Mouse (Mus musculus) cerebellum, adult 9-10 months (tissue): ENCODE results near the gene Rnf207.

Experiments used
- DNase-seq: peaks from one replicate; pipeline ENCODE4 v3.0.0; 2022

Rnf207 gene

GRCm38 (mm10) chr4:152318517-152319234 lies at the start of gene Rnf207:
Rnf207 (minus strand) TSS chr4:152318993.
- DNase-seq: no peak

GRCm38 (mm10) chr4:152365228-152365627 lies 46.4 kb upstream of the Rnf207 start:
- no peak for DNase-seq

- DNase-seq: no peak
Measured at GRCm38 (mm10) chr4:152362180-152362579, 43.4 kb upstream of the Rnf207 start.

- DNase-seq: no peak
Measured at GRCm38 (mm10) chr4:152360855-152361254, 42.1 kb upstream of the Rnf207 start.

- DNase-seq: no peak
Measured at GRCm38 (mm10) chr4:152359700-152360099, 40.9 kb upstream of the Rnf207 start.

GRCm38 (mm10) chr4:152355672-152356071 lies 36.9 kb upstream of the Rnf207 start:
- DNase-seq: no peak

- no peak for DNase-seq
Measured at GRCm38 (mm10) chr4:152353886-152354637, 35.3 kb upstream of the Rnf207 start.

- DNase-seq: no peak
Measured at GRCm38 (mm10) chr4:152351422-152352305, 32.9 kb upstream of the Rnf207 start.

- no peak for DNase-seq
Measured at GRCm38 (mm10) chr4:152350722-152351421, 32.1 kb upstream of the Rnf207 start.

- no peak for DNase-seq
Measured at GRCm38 (mm10) chr4:152349837-152350381, 31.1 kb upstream of the Rnf207 start.

- DNase-seq: no peak
Measured at GRCm38 (mm10) chr4:152345120-152345889, 26.5 kb upstream of the Rnf207 start.

GRCm38 (mm10) chr4:152344651-152345050 lies 25.9 kb upstream of the Rnf207 start:
- no peak for DNase-seq

- no peak for DNase-seq
Measured at GRCm38 (mm10) chr4:152343296-152343695, 24.5 kb upstream of the Rnf207 start.

GRCm38 (mm10) chr4:152340584-152341284 lies 21.9 kb upstream of the Rnf207 start:
- DNase-seq: no peak

GRCm38 (mm10) chr4:152339293-152339790 lies 20.5 kb upstream of the Rnf207 start:
- DNase-seq: no peak

GRCm38 (mm10) chr4:152338419-152339292 lies 19.9 kb upstream of the Rnf207 start, which contains the start of gene Chd5:
Chd5 (plus strand) TSS chr4:152338651.
- DNase-seq: peak; percentile 65

- DNase-seq: no peak
Measured at GRCm38 (mm10) chr4:152337772-152338171, 19.0 kb upstream of the Rnf207 start.

GRCm38 (mm10) chr4:152333587-152333986 lies 14.8 kb upstream of the Rnf207 start:
- DNase-seq: no peak

- DNase-seq: no peak
Measured at GRCm38 (mm10) chr4:152332952-152333351, 14.2 kb upstream of the Rnf207 start.
